Mouse (Mus musculus) layer of hippocampus, adult 2 months (tissue): Measurements from ENCODE around the gene Btbd8. TPM values are rescaled to one million over a fixed set of nuclear protein-coding genes. Genes with fewer than 3 reads are reported as not detected.

Experiments used
- DNase-seq, 2 experiments: peaks; one replicate each; pipeline ENCODE4 v3.0.0; 2022; ENCODE audit warnings: low spot score in 2 of 2
- H3K27ac ChIP-seq: fragments of 200-600 bp; 2 replicates; pipeline ENCODE4 v1.8.1; 2022
- H3K4me3 ChIP-seq: fragments of 200-600 bp; 2 replicates; pipeline ENCODE4 v1.8.1; 2022; ENCODE audit warnings: mild to moderate bottlenecking
- CTCF ChIP-seq: fragments of 200-600 bp; conservative IDR thresholded peaks from 2 replicates; pipeline ENCODE4 v1.8.1; 2022; ENCODE audit warnings: antibody characterized with exemption, mild to moderate bottlenecking, moderate library complexity
- total RNA-seq, 2 experiments: library from RNA; stranded (reverse); gene quantifications; 2 replicates each; pipeline ENCODE4 v1.2.3; 2021

Btbd8 gene
- total RNA-seq, 2 experiments from 2014 or later, result 105 to 114 TPM

GRCm38 (mm10) chr5:107431249-107431648 lies 6.5 kb upstream of the Btbd8 start, which contains the start of gene Lpcat2b:
Gene Lpcat2b (plus strand): TSS chr5:107431549.
- Histone ChIP-seq H3K27ac (no peak within 1 kb of the TSS), H3K4me3 (no peak within 1 kb of the TSS)
- DNase-seq, result no peak
- no peak for TF ChIP-seq CTCF

DNA sequence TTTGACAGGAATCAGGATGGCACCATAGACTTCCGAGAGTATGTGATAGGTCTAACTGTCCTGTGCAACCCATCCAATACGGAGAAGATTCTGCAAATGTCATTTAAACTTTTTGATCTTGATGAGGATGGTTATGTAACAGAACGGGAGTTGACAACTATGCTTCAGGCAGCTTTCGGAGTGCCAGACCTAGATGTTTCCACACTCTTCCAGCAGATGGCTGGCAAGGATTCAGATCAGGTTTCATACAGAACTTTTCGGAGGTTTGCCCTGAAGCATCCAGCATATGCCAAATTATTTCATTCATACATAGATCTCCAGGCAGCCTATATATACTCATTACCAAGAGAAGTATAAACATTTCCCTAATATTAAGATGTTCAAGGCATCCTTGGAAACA lies 3.8 kb upstream of the Btbd8 start:
- no peak for DNase-seq
- H3K27ac ChIP-seq, result no peak overlapping the region
- no peak for TF ChIP-seq CTCF
- H3K4me3 ChIP-seq, result no peak overlapping the region

DNA sequence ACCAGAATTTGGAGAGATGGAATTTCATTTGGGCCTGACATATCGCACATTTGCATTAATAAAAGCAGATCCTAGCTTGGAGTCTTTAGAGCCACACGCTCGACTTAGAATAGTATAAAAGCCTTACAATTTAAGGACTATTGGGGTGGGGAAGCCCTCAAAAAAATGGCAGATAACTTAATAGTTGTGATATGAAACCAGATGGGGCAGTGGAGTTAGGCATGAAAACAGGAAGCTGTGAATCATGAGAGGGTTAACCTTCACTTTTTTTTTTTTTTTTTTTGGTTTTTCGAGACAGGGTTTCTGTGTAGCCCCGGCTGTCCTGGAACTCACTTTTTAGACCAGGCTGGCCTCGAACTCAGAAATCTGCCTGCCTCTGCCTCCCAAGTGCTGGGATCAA lies 1.6 kb upstream of the Btbd8 start:
- no peak overlapping the region for H3K4me3 ChIP-seq
- no peak for DNase-seq
- H3K27ac ChIP-seq, result no peak overlapping the region
- TF ChIP-seq CTCF, result no peak

- TF ChIP-seq CTCF, result no peak
- no peak for DNase-seq
- H3K27ac ChIP-seq, result peak overlapping the region; percentile 99; the same call in 1 of the 2 replicates
- no peak overlapping the region for H3K4me3 ChIP-seq
Measured at GRCm38 (mm10) chr5:107436587-107437209, 1.1 kb upstream of the Btbd8 start.

DNA sequence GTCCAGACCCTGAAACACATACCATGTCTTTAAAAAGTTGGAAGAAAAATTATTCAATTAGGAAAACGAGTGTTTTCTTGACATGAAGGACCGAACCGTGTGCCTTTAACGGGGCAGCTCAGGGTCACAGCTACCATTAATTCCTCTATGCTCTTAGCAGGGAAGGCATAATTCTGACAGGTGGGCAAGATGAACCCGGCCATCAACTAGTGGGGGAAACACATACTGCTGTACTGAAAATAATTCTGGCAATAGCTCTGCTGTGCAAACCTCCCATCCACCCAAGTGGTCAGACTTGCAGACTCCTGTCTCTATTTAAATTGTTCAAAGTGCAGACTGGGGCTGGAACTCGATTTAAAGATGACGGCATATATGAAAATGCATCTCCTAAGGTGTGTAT lies 556 bp downstream of the Btbd8 start:
- Histone ChIP-seq H3K27ac (peak overlapping the region; percentile 99), H3K4me3 (peak overlapping the region; percentile 89)
- TF ChIP-seq CTCF, result no peak
- DNase-seq, result no peak

GRCm38 (mm10) chr5:107441881-107442280 lies 4.1 kb downstream of the Btbd8 start:
- no peak for TF ChIP-seq CTCF
- H3K27ac ChIP-seq, result peak overlapping the region; percentile 39; the same call in 1 of the 2 replicates

GRCm38 (mm10) chr5:107444251-107444650 lies 6.5 kb downstream of the Btbd8 start:
- TF ChIP-seq CTCF, result no peak
- no peak overlapping the region for H3K27ac ChIP-seq
- no peak for DNase-seq
- H3K4me3 ChIP-seq, result no peak overlapping the region

More at GRCm38 (mm10) chr5:107441881-107442280, 4.1 kb downstream of the Btbd8 start:
- H3K4me3 ChIP-seq, result no peak overlapping the region
- peak in 1 of 2 experiments; percentile 8 for DNase-seq

GRCm38 (mm10) chr5:107447977-107448376 lies 10.2 kb downstream of the Btbd8 start:
- DNase-seq, result no peak
- Histone ChIP-seq H3K4me3 (no peak overlapping the region), H3K27ac (no peak overlapping the region)
- no peak for TF ChIP-seq CTCF

GRCm38 (mm10) chr5:107448784-107449183 lies 11.0 kb downstream of the Btbd8 start:
- no peak for TF ChIP-seq CTCF
- no peak overlapping the region for H3K4me3 ChIP-seq
- DNase-seq, result peak in 1 of 2 experiments; percentile 9
- H3K27ac ChIP-seq, result peak overlapping the region; percentile 32; the same call in 1 of the 2 replicates

GRCm38 (mm10) chr5:107449620-107450019 lies 11.8 kb downstream of the Btbd8 start:
- TF ChIP-seq CTCF, result no peak
- Histone ChIP-seq H3K27ac (0 out of 2 replicates have a peak overlapping the region, but pooled peaks have one; percentile 32), H3K4me3 (no peak overlapping the region)
- DNase-seq, result no peak

DNA sequence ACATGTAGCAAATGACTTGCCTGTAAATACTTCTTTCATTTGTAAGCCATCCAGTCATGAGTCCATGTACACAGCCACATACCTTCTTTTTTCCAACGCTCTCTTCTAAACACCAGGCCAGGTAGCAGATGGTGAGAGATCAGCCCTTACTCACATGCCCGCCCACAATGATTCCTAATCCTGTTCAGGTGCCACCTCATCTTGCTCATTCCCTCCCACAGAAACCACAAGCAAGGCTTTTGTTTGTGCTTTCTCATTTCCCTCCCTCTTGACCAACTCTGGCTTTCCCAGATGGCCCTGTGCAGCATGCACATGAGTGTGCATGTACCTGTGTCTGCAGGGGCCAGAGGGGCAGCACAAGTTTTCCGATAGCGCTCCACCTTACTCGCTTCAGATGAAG lies 12.5 kb downstream of the Btbd8 start:
- no peak overlapping the region for H3K27ac ChIP-seq
- H3K4me3 ChIP-seq, result no peak overlapping the region
- no peak for DNase-seq
- no peak for TF ChIP-seq CTCF

DNA sequence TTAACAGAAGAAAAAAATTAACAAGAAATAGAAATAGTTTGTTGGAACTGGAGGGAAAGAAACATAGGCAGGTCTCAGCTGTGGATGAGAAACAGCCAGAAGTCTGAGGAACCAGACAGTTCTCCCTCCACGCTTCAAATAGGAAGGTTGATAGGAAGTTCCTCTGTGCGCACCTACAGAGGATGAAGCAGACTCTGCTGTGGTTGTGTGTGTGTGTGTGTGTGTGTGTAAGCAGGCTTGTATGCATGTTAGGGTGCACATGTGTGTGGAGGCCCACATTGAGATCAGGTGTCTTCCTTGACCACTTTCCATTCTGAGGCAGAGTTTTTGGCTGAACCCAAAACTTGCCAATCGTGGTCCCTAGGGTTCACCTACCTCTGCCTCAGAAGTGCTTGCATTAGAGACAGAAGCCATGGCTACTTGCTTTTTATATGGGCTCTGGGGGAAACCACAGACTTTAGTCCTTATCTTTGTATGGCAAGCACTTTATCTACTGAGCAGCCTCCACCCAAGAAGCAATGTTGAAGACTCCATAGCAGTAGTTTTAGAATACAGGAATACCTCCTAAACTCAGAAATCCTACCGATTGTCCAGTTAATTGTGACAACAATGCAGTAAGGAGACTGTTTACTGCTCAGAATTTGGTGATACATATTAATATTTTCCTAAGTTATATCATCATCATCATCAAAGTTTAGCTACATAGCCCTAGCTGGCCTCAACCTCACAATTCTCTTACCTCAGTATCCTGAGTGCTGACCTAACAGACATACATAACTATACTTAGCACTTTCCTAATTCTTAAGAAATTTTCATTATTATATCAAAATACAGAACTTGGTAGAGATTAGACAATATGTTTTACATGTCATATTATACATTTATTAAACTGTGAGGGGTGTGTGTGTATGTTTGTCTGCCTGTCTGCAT lies 24.6 kb downstream of the Btbd8 start:
- no peak for TF ChIP-seq CTCF
- H3K27ac ChIP-seq, result no peak overlapping the region
- no peak for DNase-seq
- no peak overlapping the region for H3K4me3 ChIP-seq

GRCm38 (mm10) chr5:107466501-107466900 lies 28.7 kb downstream of the Btbd8 start:
- TF ChIP-seq CTCF, result 0 out of 2 replicates have a peak, but pooled peaks have one; percentile 4
- no peak for DNase-seq
- no peak overlapping the region for H3K4me3 ChIP-seq
- H3K27ac ChIP-seq, result no peak overlapping the region
